Mouse (Mus musculus) ES-Bruce4 (cell line): ENCODE measurements at regions not wholly inside any gene's neighbourhood (a gene's known extent, or its start where the extent isn't known, plus 50 kb on each side); places are given as distances from the start of the nearest gene placed in this dataset.

Experiments
- H3K27ac ChIP-seq: 2 replicates; pipeline ENCODE4 v1.5.1; 2012; ENCODE audit warnings: low read length, inconsistent platforms; ENCODE audit not compliant: insufficient read depth
- H3K27me3 ChIP-seq: 2 replicates; pipeline ENCODE4 v1.6.1; 2012; ENCODE audit warnings: mild to moderate bottlenecking, low read length, inconsistent platforms; ENCODE audit not compliant: control insufficient read depth, poor library complexity, insufficient read depth, severe bottlenecking
- H3K36me3 ChIP-seq: 2 replicates; pipeline ENCODE4 v1.6.1; 2012; ENCODE audit warnings: inconsistent platforms, mild to moderate bottlenecking, low read length, moderate library complexity; ENCODE audit not compliant: control insufficient read depth, poor library complexity, insufficient read depth, severe bottlenecking
- H3K4me1 ChIP-seq: one replicate; pipeline ENCODE4 v1.8.1; 2011; ENCODE audit warnings: low read length; ENCODE audit not compliant: control insufficient read depth, insufficient read depth
- H3K4me3 ChIP-seq: 2 replicates; pipeline ENCODE4 v1.5.1; 2011; ENCODE audit warnings: low read depth, mild to moderate bottlenecking, low read length
- H3K9ac ChIP-seq: 2 replicates; pipeline ENCODE4 v1.6.1; 2012; ENCODE audit warnings: low read depth, mild to moderate bottlenecking, inconsistent platforms; ENCODE audit not compliant: poor library complexity, severe bottlenecking
- H3K9me3 ChIP-seq: replicated peaks from 2 replicates; pipeline ENCODE4 v1.6.1; 2012; ENCODE audit warnings: mild to moderate bottlenecking, low read length, inconsistent platforms; ENCODE audit not compliant: control insufficient read depth, poor library complexity, insufficient read depth, severe bottlenecking
- CTCF ChIP-seq: IDR thresholded peaks from one replicate; pipeline ENCODE4 v1.8.1; 2011; ENCODE audit warnings: low read depth, low read length
- EP300 ChIP-seq: IDR thresholded peaks from 2 replicates; pipeline ENCODE4 v1.6.1; 2011; ENCODE audit warnings: low read depth, low read length; ENCODE audit not compliant: insufficient read depth
- POLR2A ChIP-seq: IDR thresholded peaks from one replicate; pipeline ENCODE4 v1.8.1; 2011; ENCODE audit warnings: low read length; ENCODE audit not compliant: insufficient read depth

GRCm38 (mm10) chr8:128251723-128252122 lies 106.7 kb upstream of the Nrp1 start:
- H3K9me3 ChIP-seq = no peaks in the 10 kb centered on the region
- H3K9ac ChIP-seq = no peak overlapping the region
- H3K4me1 ChIP-seq = no peaks in the 10 kb centered on the region
- TF ChIP-seq POLR2A = no peak
- no peak for TF ChIP-seq EP300
- TF ChIP-seq CTCF = no peak
- no peak overlapping the region for H3K27ac ChIP-seq
- H3K4me3 ChIP-seq = no peak overlapping the region
- H3K36me3 ChIP-seq = no peaks in the 10 kb centered on the region
- no peaks in the 10 kb centered on the region for H3K27me3 ChIP-seq

GRCm38 (mm10) chr8:128260836-128261235 lies 97.6 kb upstream of the Nrp1 start:
- no peaks in the 10 kb centered on the region for H3K36me3 ChIP-seq
- no peaks in the 10 kb centered on the region for H3K27me3 ChIP-seq
- TF ChIP-seq EP300 (no peak), POLR2A (no peak), CTCF (no peak)
- no peak overlapping the region for H3K27ac ChIP-seq
- no peaks in the 10 kb centered on the region for H3K4me1 ChIP-seq
- H3K4me3 ChIP-seq = no peak overlapping the region
- no peak overlapping the region for H3K9ac ChIP-seq
- no peaks in the 10 kb centered on the region for H3K9me3 ChIP-seq

GRCm38 (mm10) chr8:128261367-128261766 lies 97.0 kb upstream of the Nrp1 start:
- Histone ChIP-seq H3K36me3 (no peaks in the 10 kb centered on the region), H3K27me3 (no peaks in the 10 kb centered on the region), H3K27ac (no peak overlapping the region), H3K9me3 (no peaks in the 10 kb centered on the region), H3K4me3 (no peak overlapping the region), H3K4me1 (no peaks in the 10 kb centered on the region), H3K9ac (no peak overlapping the region)
- no peak for TF ChIP-seq POLR2A
- TF ChIP-seq EP300 = no peak
- no peak for TF ChIP-seq CTCF

GRCm38 (mm10) chr8:128263251-128263947 lies 95.0 kb upstream of the Nrp1 start:
- Histone ChIP-seq H3K9ac (no peak overlapping the region), H3K27me3 (no peaks in the 10 kb centered on the region), H3K9me3 (no peaks in the 10 kb centered on the region), H3K27ac (no peak overlapping the region), H3K4me1 (no peaks in the 10 kb centered on the region), H3K4me3 (no peak overlapping the region), H3K36me3 (no peaks in the 10 kb centered on the region)
- TF ChIP-seq EP300 (no peak), POLR2A (no peak), CTCF (no peak)

GRCm38 (mm10) chr8:128267261-128267660 lies 91.1 kb upstream of the Nrp1 start:
- Histone ChIP-seq H3K4me1 (no peaks in the 10 kb centered on the region), H3K9me3 (no peaks in the 10 kb centered on the region), H3K27me3 (no peaks in the 10 kb centered on the region), H3K9ac (no peak overlapping the region), H3K4me3 (no peak overlapping the region), H3K27ac (no peak overlapping the region), H3K36me3 (no peaks in the 10 kb centered on the region)
- TF ChIP-seq EP300 (no peak), POLR2A (no peak), CTCF (no peak)

- no peak overlapping the region for H3K9ac ChIP-seq
- no peaks in the 10 kb centered on the region for H3K4me1 ChIP-seq
- H3K9me3 ChIP-seq = no peaks in the 10 kb centered on the region
- H3K27me3 ChIP-seq = no peaks in the 10 kb centered on the region
- TF ChIP-seq CTCF (no peak), POLR2A (no peak), EP300 (no peak)
- H3K4me3 ChIP-seq = no peak overlapping the region
- no peaks in the 10 kb centered on the region for H3K36me3 ChIP-seq
- H3K27ac ChIP-seq = no peak overlapping the region
Measured at GRCm38 (mm10) chr8:128268010-128268409, 90.4 kb upstream of the Nrp1 start.
